Mouse (Mus musculus): Measurements from ENCODE around the gene Tgtp1. TPM values are rescaled to one million over a fixed set of nuclear protein-coding genes. Genes with fewer than 3 reads are reported as not detected.
"Not testable (repeated sequence)": the region's sequence is repeated elsewhere in the genome, so short reads cannot be mapped to it uniquely, and the experiment has no call there.

The Tgtp1 gene
- under 1 TPM; 0.91 to 1.00 TPM for total RNA-seq (2021)
- long read RNA-seq, experiment 1, transcript Tgtp1-201 (2 exons, 2,823 nt) = major isoform, 5 of 5 reads
- long read RNA-seq, experiment 1, partial matches to known transcripts = 0 of 5 reads
- long read RNA-seq, experiment 1, other reads (novel, unspliced or antisense) = 0 of 5 reads
- long read RNA-seq, experiment 2 = 0 reads

- intact Hi-C loops (cut with DNase I); DNase-seq: not testable (repeated sequence)
Observed at GRCm38 (mm10) chr11:48994018-48994417, at the start of gene Tgtp1. Gene Tgtp1 (minus strand): TSS chr11:48994172.

- intact Hi-C loops (cut with DNase I); DNase-seq: not testable (repeated sequence)
Observed at GRCm38 (mm10) chr11:49012074-49012473, 18.1 kb upstream of the Tgtp1 start.

GRCm38 (mm10) chr11:49006785-49007184, 12.8 kb upstream of the Tgtp1 start:
- intact Hi-C loops (cut with DNase I); DNase-seq: not testable (repeated sequence)

GRCm38 (mm10) chr11:49006317-49006716, 12.3 kb upstream of the Tgtp1 start:
- intact Hi-C loops (cut with DNase I); DNase-seq: not testable (repeated sequence)

GRCm38 (mm10) chr11:49000411-49000810, 6.4 kb upstream of the Tgtp1 start:
- DNase-seq; intact Hi-C loops (cut with DNase I): not testable (repeated sequence)

- DNase-seq; intact Hi-C loops (cut with DNase I): not testable (repeated sequence)
Observed at GRCm38 (mm10) chr11:48993296-48993695, 676 bp downstream of the Tgtp1 start.

- DNase-seq; intact Hi-C loops (cut with DNase I): not testable (repeated sequence)
Observed at GRCm38 (mm10) chr11:48991740-48992520, 2.0 kb downstream of the Tgtp1 start, which contains the start of gene Gm12185. Gene Gm12185 (minus strand): TSS chr11:48992226.

- DNase-seq = not testable (repeated sequence)
Observed at GRCm38 (mm10) chr11:48989981-48990380, 4.0 kb downstream of the Tgtp1 start.

GRCm38 (mm10) chr11:48988219-48988618, 5.8 kb downstream of the Tgtp1 start:
- intact Hi-C loops (cut with DNase I); DNase-seq: not testable (repeated sequence)

More at GRCm38 (mm10) chr11:48989981-48990380, 4.0 kb downstream of the Tgtp1 start:
- intact Hi-C loops (cut with DNase I) = not testable (repeated sequence)

- intact Hi-C loops (cut with DNase I); DNase-seq: not testable (repeated sequence)
Observed at GRCm38 (mm10) chr11:48982848-48983247, 11.1 kb downstream of the Tgtp1 start.

GRCm38 (mm10) chr11:48980052-48980451, 13.9 kb downstream of the Tgtp1 start:
- DNase-seq; intact Hi-C loops (cut with DNase I): not testable (repeated sequence)

GRCm38 (mm10) chr11:48979251-48979650, 14.7 kb downstream of the Tgtp1 start, which contains the start of gene 9930111J21Rik1:
Gene 9930111J21Rik1 (minus strand): TSS chr11:48979398.
- DNase-seq; intact Hi-C loops (cut with DNase I): not testable (repeated sequence)

- DNase-seq; intact Hi-C loops (cut with DNase I): not testable (repeated sequence)
Observed at GRCm38 (mm10) chr11:48978240-48978939, 15.6 kb downstream of the Tgtp1 start, which contains the start of gene Olfr56. Gene Olfr56 (plus strand): TSS chr11:48978889.

GRCm38 (mm10) chr11:48974686-48975085, 19.3 kb downstream of the Tgtp1 start:
- intact Hi-C loops (cut with DNase I); DNase-seq: not testable (repeated sequence)

GRCm38 (mm10) chr11:48946090-48946489, 47.9 kb downstream of the Tgtp1 start, which contains the start of gene Psme2b:
Gene Psme2b (minus strand): TSS chr11:48946190.
- intact Hi-C loops (cut with DNase I); DNase-seq: not testable (repeated sequence)

GRCm38 (mm10) chr11:48939286-48939685, 54.7 kb downstream of the Tgtp1 start:
- intact Hi-C loops (cut with DNase I); DNase-seq: not testable (repeated sequence)
